Mouse (Mus musculus) olfactory bulb, adult 2 months (tissue): ENCODE results near the gene Ube3c.

Experiments
- CTCF ChIP-seq: fragments of 200-500 bp; IDR thresholded peaks from 2 replicates; pipeline ENCODE4 v1.5.1; 2012; ENCODE audit warnings: low read depth, mild to moderate bottlenecking, low read length, moderate library complexity; ENCODE audit not compliant: insufficient read depth
- POLR2A ChIP-seq: fragments of 200-500 bp; IDR thresholded peaks from 2 replicates; pipeline ENCODE4 v1.6.1; 2012; ENCODE audit warnings: mild to moderate bottlenecking, low read depth, low read length, moderate library complexity; ENCODE audit not compliant: insufficient read depth

DNA sequence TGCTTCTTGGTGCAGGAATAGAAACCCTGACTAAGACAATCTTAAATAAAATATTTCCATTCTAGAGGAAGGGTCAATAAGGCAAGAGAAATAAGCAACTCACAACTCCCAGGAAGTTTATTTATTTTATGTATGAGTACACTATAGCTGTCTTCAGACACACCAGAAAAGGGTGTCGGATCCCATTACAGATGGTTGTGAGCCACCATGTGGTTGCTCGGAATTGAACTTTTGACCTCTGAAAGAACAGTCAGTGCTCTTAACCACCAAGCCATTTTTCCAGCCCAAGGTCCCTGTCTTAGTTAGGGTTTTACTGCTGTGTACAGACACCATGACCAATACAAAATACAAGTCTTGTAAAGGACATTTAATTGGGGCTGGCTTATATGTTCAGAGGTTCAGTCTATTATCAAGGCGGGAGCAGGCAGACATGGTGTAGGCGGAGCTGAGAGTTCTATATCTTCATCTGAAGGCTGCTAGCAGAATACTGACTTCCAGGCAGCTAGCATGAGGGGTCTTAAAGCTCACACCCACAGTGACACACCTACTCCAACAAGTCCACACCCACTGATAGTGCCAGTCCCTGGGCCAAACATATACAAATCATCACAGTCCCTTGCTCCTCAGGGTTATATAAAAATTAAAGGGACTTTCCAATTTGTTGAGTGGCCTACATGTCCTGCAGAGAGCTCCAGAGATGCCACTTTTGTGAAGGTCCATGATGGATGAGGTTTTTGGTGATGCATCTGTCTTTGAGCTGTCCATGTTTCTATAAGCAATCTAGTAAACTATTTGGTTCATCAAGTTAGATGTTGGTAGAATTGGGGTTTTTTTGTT, 9.0 kb downstream of the Ube3c start:
- TF ChIP-seq CTCF (no peak), POLR2A (no peak)
